Mouse (Mus musculus) E14TG2a.4 (cell line): ENCODE results near the gene Nedd4.

ENCODE experiments used
- CTCF ChIP-seq: conservative IDR thresholded peaks from 2 replicates; pipeline ENCODE4 v1.5.1; 2014; ENCODE audit warnings: low read length
- NANOG ChIP-seq: IDR thresholded peaks from 2 replicates; pipeline ENCODE4 v1.6.1; 2014; ENCODE audit warnings: borderline replicate concordance, low read length, mixed read lengths
- POU5F1 ChIP-seq: IDR thresholded peaks from 2 replicates; pipeline ENCODE4 v1.6.1; 2014; ENCODE audit warnings: low read length, borderline replicate concordance

- TF ChIP-seq NANOG (no peak), CTCF (no peak), POU5F1 (no peak)
Observed at GRCm38 (mm10) chr9:72746278-72746677, 84.1 kb downstream of the Nedd4 start.
